Mouse (Mus musculus): ENCODE data around the gene Dusp22.

The Dusp22 gene

DNA sequence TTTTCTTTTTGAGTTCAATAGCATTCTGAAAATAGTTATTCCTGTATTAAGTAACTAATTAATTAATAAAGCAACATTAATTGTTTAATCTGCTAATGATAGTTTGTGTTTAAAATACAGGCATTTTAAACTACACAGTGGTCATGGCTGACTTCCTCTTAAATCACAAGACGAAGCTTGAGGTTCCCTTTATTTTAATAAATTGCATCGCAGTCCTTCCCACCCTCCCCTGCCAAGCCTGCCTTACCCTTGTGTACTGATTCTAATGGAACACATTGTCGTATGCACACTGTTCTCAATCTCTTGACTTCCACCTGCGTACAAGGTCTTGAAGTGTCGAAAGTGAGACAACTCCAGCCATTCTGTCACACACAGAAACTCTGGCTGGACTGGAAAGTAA is 14.1 kb downstream of the Dusp22 start:
- no peak for DNase-seq

DNA sequence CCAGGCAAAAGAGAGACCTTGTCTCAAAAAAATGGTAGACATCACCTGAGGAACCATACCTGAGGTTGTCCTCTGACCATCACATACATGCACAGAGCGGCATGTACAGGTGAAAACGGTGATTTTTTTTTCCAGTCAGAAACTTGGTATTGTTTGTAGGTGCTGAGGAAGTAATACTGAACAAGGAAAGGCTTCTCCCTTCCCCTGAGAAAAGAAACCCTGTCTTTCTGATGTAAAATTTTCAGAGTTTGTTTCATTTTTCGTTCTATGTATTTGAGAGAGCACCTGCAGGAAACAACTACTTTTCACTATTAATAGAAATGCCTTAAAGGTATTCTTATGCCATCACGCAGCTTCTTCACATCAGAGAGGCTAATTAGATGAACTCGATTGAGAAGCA is 19.0 kb downstream of the Dusp22 start:
- DNase-seq: no peak

DNA sequence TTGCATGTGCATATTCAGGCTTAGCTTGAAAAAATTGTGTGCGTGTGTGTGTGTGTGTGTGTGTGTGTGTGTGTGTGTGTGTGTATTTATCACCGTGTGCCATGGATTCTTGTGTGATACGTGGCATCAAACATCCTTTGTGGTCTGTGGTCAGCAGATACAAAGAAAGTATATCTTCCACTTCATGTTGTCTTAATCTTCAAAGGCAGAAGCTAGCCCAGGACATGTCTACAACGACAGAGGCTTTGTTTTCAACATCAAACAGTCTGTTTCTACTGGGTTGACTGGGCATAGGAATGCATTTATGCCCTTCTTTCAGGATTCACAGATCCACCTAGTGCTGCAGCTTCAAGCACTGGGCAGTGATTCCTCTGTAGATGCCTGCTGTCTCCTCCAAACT is 22.1 kb downstream of the Dusp22 start:
- no peak for DNase-seq

DNA sequence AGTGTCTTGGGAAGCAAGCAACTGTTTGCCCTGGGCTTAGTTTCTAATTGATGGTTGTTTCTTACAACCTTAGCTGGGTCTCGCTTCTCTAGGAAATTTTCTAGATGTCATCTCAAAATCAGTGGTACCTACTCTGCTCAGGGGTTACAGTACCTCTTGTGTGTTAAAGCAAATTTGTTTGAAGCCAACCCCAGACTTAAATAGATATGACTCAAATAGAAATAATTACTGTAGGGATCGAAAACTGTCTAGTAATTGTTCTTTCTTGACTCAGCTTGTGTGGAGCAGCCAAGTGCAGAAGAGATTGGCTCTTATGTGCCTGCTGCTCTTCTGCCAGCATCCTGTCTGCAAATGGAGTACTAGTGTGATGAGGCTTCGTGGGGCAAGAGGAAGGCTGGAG is 22.5 kb downstream of the Dusp22 start:
- no peak for DNase-seq

DNA sequence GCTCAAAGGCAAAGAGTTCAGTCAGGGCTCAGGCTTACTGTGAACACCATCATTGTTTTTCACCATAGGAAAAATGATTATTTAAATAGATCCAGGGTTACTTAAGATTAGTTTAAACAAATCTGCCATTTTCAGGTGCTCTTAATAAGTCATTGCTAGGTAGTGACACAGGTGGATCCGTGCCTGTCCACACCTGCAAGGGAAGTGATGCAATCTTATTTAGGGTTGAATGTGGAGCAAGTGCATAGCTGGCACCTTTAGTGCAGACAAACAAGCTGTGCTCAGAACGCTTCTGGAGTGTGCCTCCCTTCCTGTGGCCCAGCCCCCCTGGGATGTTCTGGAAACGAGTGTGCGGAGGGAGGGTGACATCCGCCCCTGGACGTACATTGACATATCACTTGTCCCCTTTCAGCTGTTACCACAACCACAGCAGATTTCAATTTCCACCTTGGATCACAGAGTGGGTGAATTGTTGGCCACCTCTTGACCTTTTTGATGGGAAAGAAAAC is 24.9 kb downstream of the Dusp22 start:
- no peak for DNase-seq

DNA sequence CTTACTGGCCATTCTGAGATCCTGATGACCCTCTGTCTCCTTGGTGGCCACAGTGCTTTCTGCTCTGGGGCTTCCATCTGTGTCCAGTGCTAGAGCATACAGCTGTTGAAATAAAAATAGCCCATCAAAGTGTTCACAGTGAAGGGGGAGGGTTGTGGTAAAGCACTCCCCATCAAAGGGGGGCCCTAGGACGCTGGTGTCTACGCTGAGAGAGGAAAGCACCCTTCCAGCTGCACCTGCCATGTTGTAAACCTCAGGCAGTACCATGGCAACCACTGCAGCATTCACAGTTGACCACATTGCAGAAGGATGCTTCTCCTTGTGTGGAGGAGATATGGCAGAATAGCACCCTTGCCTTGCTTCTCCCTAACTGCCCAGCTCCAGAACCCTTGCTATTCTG is 26.2 kb downstream of the Dusp22 start:
- no peak for DNase-seq

DNA sequence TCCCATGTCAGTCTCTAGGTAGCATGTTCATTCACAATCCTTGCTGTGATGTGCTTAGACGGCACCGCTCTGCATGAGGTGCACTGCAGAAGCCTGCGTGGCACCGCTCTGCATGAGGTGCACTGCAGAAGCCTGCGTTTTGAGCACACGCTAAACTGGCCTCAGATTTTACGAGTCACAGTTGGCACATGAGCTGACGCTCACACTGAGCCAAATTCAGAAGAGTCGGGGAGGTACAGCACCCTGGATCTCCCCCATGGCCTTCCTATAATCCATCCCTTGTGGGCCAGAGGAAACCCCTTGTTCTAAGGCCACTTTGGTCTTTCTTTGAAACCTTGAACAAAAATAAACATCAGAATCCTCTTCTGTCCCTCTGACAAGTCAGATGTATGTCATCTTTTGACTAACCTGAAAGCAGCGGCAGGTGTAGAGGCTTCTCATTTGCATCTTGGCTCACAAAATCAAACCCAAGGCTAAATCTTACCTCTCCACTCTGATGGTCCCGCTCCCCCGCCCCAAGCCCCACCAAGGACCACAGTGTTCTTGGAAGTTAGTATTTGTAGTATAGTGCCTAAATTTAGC is 28.3 kb downstream of the Dusp22 start:
- no peak for DNase-seq

DNA sequence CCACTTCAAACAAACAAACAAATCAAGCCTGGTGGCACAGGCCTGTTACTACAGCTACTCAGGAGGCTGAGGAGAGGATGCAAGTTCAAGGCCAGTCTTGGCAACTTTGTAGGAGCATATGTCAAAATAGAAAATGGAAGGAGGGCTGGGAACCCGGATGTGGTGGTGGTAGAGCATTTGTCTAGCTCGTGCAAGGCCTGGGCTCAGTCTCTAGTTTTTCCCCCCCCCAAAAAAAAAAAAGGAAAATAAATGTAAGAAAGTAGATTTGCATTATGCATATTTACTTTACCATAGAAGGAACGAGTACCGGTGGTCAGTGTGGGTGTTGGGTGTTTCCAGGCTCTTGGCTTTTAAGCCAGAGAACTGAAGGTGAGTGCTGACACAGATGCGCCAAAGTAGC is 29.7 kb downstream of the Dusp22 start:
- no peak for DNase-seq

DNA sequence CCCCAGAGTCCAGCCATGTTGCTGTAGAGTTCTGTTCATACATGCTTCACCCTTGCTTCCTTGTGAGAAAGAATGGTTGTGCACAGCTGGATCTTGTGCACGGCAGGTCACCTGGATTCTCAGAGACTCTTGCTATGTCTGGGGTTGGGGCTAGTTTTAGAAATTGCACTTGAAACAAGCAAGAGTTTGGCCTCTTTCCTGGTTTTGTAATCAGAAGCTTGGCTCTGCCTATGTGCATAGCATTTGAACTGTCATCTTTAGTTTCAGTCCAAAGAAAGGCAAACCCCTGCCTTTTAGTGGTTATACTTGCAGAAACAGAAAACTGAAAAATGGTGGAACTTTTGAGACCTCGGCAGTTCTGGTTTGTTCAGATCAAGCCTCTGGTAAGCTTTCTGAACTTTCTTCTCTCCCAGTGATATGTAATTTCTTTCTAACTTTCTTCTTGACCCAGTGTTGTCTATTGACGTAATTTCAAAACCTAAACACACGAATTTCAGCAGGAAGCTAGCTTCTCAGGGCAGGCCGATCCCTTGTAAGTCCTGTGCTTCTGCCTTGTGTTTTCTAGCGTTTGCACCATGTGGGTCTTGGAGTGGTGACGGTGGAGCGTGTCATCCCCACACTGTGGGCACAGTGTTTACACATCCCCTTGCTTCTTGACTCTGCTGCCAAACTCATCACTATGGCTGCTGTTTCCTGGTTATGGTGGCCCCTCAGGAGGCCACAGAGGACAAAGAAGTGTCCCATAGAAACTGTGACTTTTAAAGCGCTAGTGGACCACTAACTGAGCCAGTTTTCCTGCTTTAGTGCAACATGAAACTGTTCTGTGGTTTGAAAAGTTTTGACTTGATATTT is 31.9 kb downstream of the Dusp22 start:
- no peak for DNase-seq

DNA sequence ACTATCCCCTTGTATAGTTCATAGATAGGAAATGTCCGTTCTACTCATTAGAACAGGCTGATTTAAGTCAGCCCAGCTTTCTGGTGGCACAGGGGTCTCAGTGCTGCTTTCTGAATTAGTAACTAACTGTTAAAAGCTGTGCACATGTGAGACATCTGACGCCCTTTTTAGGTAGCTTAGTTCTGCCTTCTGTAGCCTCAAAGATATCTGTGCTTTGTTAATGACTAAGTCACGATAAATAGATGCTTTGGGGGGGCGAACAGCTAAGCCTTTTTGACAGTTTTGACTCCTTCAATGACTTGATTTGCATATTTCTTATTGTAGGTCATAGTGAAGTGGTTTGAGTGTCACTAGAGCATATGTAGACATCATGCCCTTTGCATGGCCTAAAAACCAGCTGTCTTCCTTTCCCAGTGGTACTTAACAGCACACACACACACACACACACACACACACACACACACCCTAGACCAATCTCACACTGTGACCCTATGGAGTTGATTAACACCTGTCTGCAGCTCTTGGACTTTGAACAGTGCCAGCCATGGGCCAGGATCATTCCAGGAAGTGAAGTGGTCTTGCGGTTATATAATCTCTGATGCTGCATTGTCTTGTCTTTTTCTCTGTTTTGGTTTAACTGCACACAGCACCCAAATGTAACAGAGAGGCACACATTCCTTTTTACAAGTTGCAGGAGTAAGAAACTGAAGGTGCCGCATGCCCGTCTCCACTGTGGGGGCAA is 33.0 kb downstream of the Dusp22 start:
- DNase-seq: no peak

DNA sequence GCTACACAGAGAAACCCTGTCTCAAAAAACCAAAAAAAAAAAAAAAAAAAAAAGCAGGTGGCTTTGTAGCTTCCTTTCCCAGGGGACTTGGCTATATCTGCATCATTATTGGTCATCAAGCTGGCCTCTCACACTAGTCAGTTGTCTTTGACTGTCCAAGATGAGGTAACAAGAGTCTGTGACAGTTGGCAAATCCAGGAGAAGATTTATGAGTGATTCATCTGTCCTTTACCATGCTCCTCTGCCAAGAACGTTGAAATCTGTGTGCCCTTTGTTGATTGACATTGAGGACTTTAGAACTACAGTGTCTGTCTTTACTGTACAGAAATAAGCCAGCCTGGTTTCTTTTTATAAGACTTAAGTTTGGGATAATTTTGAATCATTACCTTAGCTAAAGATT is 35.4 kb downstream of the Dusp22 start:
- DNase-seq: no peak

DNA sequence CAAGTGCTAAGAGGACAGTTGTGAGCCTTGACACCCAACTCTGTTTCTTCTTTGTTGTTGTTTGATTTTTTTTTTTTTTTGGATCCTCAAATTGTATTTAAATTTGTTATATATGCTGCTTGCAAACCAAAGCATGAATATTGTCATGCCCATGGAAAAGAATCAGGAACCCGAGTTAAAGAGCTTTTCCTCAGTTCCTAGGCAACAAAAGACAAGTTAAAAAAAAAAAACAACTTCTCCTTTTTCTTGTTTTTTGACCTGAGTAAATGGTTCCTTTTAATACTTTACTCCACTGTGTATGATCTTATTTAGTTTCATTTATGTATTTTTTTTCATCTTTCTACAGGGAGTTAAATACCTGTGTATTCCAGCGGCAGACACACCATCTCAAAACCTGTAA is 36.1 kb downstream of the Dusp22 start:
- no peak for DNase-seq

DNA sequence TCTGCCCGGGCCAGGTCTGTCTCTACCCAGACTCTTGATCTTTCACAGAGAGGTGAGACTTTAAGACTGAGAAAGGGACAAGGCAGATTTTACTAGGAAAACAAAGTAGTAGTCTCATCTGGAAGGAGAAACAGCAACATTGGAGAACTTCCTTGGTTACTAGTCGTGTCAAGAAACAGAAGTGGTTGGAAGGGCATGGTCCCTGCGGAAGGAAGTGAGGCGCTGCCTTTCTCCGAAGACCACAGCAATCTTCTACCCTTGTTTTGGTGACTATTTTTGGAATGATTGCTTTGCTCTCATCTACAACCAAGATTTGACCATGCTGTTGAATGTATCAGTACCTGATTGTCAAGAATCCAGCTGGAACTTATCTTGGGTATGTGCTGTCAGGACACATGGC is 38.1 kb downstream of the Dusp22 start:
- DNase-seq: no peak

DNA sequence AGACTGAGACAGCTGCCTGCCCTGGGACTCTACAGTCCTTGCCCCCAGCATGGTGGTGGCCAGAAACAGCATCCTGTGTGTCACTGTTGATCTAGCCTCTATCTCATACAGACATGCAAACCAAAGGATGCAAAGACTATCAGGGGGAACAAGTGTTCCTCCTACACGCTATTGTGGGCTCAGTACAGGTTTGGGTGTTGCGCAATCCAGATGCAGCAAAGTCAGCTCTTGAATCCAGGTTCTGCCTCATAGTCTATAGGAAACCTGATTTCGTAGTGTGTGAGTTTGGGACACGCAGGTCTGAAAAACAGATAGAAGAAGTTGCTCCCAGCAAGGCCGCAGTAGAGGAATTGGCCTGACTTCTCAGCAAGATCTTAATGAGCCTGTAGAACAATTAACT is 42.9 kb downstream of the Dusp22 start:
- no peak for DNase-seq

DNA sequence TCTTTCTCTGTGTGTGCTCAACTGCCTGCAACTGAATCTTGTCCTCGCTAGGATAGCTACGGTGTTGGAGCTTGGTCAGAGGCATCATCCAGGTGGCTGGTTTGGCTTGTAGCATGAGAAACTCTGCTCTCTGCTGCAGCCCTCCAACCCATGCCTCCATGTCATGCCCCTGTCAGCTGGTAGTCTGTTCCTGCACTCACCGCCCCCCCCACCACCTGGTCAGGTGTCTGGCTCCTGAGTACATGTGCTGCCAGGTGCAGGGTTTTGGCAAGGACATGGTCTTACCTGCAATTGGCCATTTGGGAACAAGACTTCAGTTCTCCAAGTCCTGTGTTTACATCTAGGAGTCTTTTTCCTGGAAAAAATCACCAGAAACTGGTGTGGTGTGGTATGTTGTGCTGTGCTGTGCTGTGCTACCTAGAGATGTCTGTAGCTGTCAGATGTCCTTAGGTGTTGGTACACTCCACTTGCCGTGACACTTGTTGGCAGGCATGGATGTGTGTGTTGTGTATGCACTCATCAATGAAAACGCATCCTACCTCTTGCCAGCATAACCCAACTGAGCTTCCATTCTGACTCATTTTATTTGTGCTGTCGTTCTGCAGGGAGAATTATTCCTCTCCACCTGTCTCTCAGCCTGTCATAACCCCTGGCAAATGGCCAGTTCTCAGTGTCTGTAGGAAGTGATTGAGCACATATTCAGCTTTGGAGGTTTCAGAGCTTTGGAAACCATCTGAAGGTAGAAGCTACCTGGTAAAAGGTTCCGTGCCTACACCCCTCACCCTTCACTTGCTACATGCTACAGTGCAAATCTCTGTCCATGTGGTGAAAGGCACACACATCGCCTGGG is 44.7 kb downstream of the Dusp22 start:
- no peak for DNase-seq

DNA sequence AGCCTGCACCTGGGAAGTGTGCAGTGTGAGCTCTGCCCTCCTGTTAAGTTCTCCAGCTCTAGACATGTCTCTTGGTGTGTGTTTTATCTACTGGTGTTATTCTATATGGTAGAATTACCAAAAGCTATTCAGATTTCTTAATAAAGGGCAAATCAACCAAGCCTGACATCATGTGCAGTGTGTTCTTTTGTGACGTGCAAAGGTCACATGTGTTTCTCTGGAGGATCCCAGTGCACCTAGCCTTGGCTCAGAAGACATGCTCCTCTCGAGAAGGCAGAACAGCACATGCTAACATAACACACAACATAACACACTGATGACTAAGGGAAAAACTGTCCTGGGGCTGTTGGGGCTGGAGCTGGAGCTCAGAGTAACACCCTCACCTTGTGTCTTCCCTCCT is 51.3 kb downstream of the Dusp22 start:
- no peak for DNase-seq

DNA sequence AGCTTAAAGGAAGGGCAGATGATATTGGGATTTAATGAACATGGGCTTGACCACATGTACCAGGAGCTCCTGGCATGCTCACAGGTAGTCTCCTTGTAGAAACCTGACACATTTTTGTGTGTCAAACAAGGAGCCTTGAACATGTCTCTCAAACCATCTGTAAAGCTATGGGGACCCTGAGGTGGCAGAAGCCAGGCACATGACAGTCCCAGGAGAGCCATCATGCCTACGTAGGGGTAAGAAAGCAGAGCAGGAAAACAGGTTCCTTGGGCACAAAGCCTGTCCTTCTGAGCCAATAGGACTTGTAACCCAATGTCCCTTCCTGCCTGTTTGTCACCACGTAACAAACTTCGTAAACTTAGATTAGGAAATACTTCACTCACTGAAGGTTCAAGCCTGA is 51.9 kb downstream of the Dusp22 start:
- no peak for DNase-seq

DNA sequence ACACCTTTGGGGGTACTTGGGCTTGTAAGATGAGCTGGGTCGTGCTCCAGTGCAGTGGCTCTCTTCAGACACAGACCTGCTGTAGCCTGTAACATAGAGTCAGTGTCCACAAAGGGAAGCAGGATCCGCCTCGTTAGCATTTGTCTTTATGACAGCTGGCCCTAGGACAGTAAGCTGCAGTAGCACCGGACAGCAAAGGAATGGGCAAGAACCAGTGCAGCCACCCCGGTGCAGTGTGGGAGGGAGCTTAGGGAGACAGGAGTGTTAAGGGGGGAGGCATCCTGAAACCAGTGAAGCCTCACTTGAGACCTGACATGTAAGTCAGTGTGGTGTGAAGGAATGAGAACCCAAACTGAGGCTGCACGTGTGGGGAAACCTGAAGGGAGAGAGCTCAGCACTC is 52.5 kb downstream of the Dusp22 start:
- no peak for DNase-seq

DNA sequence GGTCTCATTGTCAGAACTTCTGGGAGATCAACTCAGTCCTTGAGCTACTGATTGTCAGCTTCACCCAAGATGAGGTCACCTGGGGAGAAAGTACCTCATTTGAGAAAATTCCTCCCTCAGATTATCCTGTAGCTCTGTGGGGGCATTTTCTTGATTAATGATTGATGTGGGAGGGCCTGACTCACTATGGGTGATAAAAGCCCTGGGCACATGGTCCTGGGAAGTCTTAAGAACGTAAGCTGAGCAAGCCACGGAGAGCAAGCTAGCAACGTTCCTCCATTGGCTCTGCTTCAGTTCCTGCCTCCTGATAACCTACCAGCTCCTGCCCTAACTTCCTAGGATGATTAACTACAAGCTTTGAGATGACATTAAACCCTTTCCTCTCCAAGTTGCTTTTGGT is 53.8 kb downstream of the Dusp22 start:
- DNase-seq: no peak

DNA sequence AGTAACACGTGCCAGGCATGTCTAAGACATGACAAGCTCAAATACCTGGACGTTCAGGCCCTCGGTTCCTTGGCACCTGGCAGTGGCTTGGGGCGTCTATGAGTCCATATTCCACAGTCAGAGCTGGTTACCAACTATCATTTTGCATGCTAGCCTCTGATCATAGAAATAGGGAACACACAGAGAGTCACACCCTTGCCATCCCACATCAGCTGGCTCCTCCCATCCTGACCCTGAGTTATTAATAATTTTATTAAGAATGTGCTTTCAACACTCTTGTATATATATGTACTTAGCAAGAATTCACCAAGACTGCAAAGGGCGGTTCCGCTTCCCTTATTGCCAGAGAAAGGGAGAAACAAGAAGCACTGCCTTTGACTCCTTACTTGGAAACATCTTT is 54.8 kb downstream of the Dusp22 start:
- DNase-seq: no peak

DNA sequence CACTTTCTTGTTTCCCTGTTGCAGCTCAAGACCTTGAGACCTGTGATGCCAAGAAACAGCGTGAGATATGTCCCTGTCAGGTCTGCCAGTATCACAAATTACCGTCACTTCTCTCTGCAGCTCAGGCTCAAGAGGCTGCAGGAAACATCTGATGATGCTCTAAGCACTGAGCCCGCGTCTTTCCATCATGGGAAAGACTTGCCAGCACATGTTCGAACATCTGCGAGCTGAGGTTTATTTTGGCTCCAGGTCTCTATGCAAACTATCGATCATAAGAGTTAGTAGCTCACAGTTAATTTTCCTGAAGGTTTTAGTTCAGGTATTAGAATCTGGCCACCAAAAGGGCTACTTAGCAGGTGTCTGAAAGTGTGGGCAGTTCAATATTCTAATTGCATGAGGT is 55.3 kb downstream of the Dusp22 start:
- no peak for DNase-seq

DNA sequence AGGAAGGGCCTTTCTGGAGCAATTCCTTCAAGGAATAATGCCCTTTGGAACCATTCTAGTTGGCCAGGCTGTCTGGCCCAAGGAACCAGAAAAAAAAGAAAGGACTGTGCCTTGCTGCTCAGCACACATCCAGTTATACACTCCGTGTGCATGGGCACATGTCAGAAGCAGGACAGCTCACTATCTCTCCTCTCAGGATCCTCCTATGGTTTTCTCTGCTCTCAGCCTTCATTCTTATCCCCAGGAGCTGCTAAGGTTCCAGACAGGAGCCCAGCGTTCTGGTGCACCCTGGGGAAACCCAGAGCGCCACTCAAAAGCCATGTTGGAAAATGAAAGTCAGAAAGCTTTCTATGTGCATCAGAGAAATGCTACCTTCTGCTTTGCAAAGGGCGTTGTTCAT is 55.8 kb downstream of the Dusp22 start:
- DNase-seq: no peak

DNA sequence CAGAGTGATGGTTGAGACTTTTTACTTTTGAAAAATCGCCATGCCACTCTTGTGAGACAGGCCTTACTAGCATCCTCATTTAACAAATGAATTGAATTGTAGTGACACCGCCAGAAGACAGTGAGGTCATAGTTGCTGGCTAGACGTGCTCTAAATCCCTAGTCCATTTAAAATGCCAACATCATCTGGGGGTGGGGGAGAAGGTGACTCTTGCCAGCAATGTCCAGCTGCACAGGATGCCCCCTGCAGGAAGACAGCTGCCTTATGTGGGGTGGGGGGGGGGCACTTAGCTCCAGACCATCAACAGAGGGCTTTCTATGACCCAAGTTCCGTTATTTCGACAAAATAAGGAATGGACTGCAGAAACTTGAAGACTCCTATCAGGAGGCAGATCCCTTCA is 56.8 kb downstream of the Dusp22 start:
- no peak for DNase-seq
